Mouse (Mus musculus): ENCODE results near the gene Mturn.

Gene Mturn

DNA sequence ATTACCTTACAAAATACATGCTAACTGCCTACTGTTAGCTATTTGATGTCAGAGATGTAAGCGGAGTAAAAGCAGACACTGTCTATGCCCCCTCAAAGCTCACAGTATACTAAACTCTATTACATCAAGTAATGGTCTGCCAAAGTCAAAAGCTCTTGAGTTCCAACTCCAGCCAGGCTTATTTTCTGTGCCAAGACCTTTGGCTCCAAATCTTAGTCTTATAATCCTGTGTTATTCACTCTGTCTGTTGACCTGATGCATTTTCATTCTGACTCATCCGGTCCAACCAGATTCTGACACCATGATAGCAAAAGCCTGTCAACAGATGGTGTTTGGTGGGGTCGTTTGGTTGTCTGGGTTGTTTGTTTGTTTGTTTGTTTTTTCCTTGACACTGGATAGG lies 50.3 kb downstream of the Mturn start:
- no peak for DNase-seq

DNA sequence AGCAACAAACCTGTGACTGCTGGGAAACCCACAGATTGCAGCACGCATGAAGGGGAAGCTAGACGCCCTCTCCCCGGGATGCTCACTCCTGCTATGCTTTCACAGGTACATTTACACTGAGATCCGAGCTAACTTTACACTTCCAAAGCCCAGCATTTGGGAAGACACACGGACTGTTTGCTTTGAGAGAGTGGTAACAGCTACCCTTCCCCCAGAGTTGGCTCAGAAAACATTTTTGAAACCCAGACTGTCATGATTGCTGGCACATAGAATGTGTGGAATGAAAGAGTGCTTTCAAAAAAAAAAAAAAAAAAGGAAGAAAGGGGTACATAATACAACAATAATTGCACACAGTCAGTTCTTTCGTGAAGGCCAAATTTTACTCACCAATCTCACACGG lies 51.3 kb downstream of the Mturn start:
- DNase-seq = no peak

DNA sequence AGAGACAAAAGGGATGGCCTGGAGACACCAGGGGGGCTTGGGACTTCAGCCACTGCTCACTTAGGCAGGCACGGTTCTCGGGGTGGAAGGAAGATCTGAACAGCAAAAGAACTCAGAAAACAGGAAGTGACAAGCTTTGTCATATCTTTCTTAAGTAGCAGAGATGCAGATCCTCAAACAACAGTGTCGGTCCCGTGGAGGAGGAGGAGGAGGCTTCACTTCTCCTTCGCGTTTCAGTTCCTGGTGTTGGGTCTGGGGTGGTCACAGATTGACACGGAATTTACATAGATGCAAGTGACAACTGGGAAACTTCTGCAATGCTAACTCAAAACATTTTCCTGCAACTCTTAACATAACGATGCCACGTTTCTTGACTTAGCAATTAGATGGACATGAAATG lies 54.7 kb downstream of the Mturn start:
- DNase-seq = no peak

DNA sequence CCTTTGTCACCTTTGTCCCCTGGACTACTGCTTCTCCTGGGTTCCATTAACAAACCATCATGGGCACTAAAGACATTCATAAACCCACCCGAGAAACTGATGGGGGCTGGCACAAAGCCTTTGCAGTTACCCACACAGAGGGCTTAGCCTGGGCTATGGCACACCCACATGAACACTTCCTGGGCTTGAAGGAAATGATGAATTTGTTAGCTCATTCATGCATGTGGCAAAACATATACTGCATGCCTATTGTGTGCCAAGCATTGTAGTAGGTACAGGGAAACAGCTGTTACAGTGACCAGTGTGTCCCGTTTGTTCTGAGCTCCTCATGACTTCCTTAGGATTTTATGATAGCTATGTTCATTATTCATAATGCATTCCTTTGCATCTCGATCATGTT lies 55.8 kb downstream of the Mturn start:
- DNase-seq = no peak

DNA sequence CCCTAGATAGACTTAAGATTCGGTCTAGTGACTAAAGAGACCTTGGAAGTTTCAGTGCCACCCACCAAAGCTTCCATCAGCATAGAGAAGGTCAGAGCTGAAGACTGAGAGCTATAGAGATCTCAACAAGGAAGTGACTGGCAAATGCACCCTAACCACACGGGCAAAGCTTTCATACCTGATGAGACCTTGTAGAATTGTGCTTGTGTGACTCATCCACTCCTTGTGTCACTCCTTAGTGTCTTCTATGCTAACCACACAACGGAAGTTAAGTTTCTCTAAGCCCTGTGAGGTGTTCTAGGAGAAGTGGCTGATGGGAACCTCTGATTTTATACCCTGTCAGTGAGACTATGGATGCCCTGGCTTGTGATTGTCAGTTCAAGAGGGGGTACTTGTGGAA lies 56.3 kb downstream of the Mturn start:
- DNase-seq = no peak

DNA sequence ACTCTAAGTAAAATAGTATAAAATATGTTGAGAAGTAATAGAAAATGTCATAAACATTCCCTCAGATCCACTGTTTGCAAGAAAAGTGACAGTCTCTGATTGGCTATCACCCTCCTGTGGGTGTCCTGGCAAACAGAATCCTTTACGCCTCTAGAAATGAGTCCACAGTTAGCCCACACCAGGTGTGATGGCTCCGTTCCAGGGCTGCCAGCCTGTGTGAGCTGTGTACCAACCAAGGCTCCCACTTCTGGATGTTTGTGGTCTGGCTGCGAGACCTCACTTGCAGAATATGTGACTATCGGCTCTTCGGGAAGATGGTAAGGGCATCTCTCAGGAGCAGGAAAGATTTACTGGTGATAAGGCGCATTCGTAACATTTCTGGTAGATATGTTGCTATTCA lies 67.6 kb downstream of the Mturn start:
- no peak for DNase-seq

DNA sequence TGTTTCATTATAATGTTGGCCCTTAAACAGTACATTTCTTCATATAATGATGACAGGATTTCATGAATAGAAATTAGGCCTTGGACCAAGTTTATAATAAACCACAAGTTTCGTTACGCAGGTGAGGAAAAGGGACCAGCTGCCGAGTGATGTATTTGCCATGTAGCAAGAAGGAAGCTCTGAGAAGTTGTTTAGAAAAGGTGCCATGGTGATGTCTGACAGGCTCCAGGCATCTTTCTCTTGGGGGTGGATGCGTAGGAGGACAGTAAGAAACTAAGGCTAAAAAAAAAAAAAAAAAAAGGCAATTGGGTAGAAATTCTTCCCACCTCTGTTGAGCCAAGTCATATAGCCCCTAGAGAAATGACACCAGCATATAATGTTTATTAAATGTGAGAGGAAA lies 70.2 kb downstream of the Mturn start:
- DNase-seq = no peak

DNA sequence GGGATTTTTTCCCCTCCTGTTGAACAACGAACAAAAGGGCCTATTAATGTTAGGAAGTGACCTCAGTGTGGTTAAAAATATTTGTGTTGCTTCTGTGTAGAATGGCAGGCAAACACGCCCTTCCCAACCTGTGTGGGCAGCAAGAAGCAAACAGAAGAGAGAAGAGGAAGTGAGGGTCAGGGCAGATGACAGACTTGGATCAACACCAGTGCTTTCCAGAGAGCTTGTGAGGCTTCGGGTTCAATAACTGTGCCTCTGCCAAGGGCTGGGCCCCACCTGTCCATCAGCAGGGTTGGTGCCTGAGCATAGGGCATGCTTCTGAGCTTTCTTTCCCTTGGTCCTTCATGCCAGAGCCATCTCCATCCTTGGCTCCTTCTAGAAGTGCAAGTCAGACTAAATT lies 70.7 kb downstream of the Mturn start:
- no peak for DNase-seq
